Mouse (Mus musculus) hindbrain, embryonic 10.5 days (tissue): ENCODE measurements around the gene Tfrc. TPM values are rescaled to one million over a fixed set of nuclear protein-coding genes. Genes with fewer than 3 reads are reported as not detected.

Experiments
- DNase-seq: peaks from one replicate; pipeline ENCODE4 v3.0.0-alpha.2; 2017; ENCODE audit warnings: low spot score
- H3K27ac ChIP-seq: fragments of 300-500 bp; sonication (generic); 2 replicates; pipeline ENCODE4 v1.5.1; 2016; ENCODE audit warnings: mild to moderate bottlenecking, moderate library complexity
- H3K27me3 ChIP-seq: fragments of 300-500 bp; sonication (generic); 2 replicates; pipeline ENCODE4 v1.6.1; 2016; ENCODE audit warnings: mild to moderate bottlenecking; ENCODE audit not compliant: poor library complexity, insufficient read depth, severe bottlenecking
- H3K36me3 ChIP-seq: fragments of 300-500 bp; sonication (generic); 2 replicates; pipeline ENCODE4 v1.6.1; 2016; ENCODE audit warnings: mild to moderate bottlenecking, moderate library complexity
- H3K4me1 ChIP-seq: fragments of 300-500 bp; sonication (generic); replicated peaks from 2 replicates; pipeline ENCODE4 v1.6.1; 2016; ENCODE audit warnings: mild to moderate bottlenecking
- H3K4me3 ChIP-seq: fragments of 300-500 bp; sonication (generic); 2 replicates; pipeline ENCODE4 v1.5.1; 2016; ENCODE audit warnings: mild to moderate bottlenecking, moderate library complexity
- H3K9me3 ChIP-seq: fragments of 300-500 bp; sonication (generic); 2 replicates; pipeline ENCODE4 v1.6.1; 2016; ENCODE audit warnings: mild to moderate bottlenecking, moderate library complexity
- WGBS: fragments of 180-500 bp; shearing (Covaris S2); methylation state at CpG from one replicate; pipeline ENCODE4 v1.1.7; 2016; 5-methylcytosine and 5-hydroxymethylcytosine counted together
- polyA plus RNA-seq: library from polyadenylated mRNA; unstranded; fragments of >200 nt; fragmentation: Nextera tagmentation; extraction: Ambion mirVana; gene quantifications from 2 replicates; pipeline ENCODE4 v1.2.1, GENCODE M21; 2016

Gene Tfrc
- polyA plus RNA-seq = 42.5 and 69.9 TPM in 2 replicates

DNA sequence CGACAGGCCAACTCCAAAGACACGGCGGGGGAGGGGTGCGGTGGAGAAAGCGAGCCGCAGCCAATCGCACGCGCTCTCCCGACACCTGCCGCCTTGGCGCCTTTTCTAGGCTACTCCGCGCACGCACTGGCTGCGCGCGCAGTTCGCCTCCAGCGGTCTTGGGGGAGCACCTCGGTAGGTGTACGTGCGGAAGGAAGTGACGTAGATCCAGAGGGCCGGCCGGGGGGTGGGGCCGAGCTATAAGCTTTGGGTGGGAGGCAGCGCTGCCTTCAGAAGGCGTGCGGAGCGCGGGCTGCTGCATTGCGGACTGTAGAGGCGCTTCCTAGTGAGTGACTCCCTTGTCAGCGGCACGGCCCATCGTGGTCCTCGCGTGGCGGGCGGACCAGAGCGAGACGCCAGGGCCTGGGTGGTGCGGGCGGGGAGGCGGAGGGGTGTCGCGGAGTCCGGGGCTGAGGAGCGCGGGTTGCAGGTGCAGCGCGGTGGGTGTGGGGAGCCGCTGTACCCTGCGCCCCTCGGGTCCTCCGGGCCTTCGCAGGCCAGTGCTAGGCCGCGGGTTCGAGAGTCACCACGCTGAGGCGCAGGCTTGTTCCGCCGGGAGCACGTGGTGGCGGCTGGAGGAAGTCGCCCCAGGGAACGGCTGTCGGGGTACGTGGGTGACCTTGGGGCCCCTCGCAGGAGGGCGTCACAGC, at the start of gene Tfrc:
Gene Tfrc (plus strand): TSS at position 209 of the 689 bp plus-strand sequence.
- peaks cover 17% of the 10 kb centered on the region; the same call in 1 of the 2 replicates for H3K27me3 ChIP-seq
- under 1% methylated on average over 70 of the region's 73 CpGs for WGBS
- H3K36me3 ChIP-seq = peaks cover 10% of the 10 kb centered on the region; the same call in 1 of the 2 replicates
- peak within 1 kb of the TSS; percentile 91 for H3K4me3 ChIP-seq
- peak within 1 kb of the TSS; percentile 98 for H3K27ac ChIP-seq
- no peaks in the 10 kb centered on the region for H3K9me3 ChIP-seq
- H3K4me1 ChIP-seq = peaks cover 26% of the 10 kb centered on the region
- DNase-seq = peak; percentile 99

DNA sequence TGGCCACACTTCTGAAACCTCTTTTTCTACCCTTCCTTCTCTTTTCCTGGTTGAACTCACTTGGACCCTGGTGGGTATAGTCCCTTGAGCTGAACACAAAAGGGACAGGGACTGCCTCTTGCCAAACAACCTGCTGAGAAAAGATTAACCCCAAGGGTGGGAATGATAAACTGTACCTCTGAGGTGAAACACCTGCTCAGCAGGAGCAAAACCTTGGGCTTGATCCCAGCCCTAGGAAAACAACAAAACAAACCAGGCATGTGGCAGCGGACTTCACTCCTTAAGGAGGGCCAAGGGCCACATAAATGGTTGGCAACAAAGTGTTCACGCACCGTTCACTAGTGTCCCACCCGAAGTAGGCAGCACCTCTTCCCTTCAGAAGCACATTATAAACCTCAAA, 49.2 kb upstream of the Tfrc start:
- no peaks in the 10 kb centered on the region for H3K36me3 ChIP-seq
- no peaks in the 10 kb centered on the region for H3K27me3 ChIP-seq
- no peak overlapping the region for H3K27ac ChIP-seq
- no peaks in the 10 kb centered on the region for H3K9me3 ChIP-seq
- H3K4me1 ChIP-seq = no peaks in the 10 kb centered on the region
- 76% methylated on average over 4 of the region's 4 CpGs for WGBS
- DNase-seq = no peak
- no peak overlapping the region for H3K4me3 ChIP-seq

GRCm38 (mm10) chr16:32563056-32563793, 45.5 kb upstream of the Tfrc start:
- no peaks in the 10 kb centered on the region for H3K36me3 ChIP-seq
- no peak overlapping the region for H3K27ac ChIP-seq
- 73% methylated on average over 5 of the region's 5 CpGs for WGBS
- H3K4me1 ChIP-seq = no peaks in the 10 kb centered on the region
- DNase-seq = no peak
- H3K27me3 ChIP-seq = no peaks in the 10 kb centered on the region
- H3K4me3 ChIP-seq = no peak overlapping the region
- peaks cover 2% of the 10 kb centered on the region; the same call in 1 of the 2 replicates for H3K9me3 ChIP-seq

DNA sequence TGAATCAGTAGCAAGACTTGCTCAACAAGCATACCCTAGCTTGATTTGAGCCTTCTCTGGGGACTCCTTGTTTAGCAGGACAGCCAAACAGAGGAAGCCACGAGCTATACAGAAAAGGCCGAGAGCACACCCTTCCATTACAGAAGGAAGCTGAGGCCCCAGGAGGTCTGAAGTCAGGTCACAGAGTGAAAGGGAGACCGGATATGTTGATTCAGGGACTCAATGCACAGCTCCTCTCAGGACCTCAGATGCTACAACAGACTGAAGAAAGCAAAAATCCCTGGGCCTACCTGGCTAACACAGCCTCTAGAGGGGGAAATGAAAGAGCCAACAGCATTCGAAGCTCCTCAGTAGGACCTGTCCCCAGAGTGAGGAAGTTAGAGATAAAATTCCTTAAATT, 41.4 kb upstream of the Tfrc start:
- H3K27me3 ChIP-seq = no peaks in the 10 kb centered on the region
- no peak overlapping the region for H3K27ac ChIP-seq
- no peaks in the 10 kb centered on the region for H3K4me1 ChIP-seq
- peaks cover 2% of the 10 kb centered on the region; the same call in 1 of the 2 replicates for H3K9me3 ChIP-seq
- no peaks in the 10 kb centered on the region for H3K36me3 ChIP-seq
- 60% methylated on average over 4 of the region's 4 CpGs for WGBS
- H3K4me3 ChIP-seq = no peak overlapping the region
- no peak for DNase-seq

DNA sequence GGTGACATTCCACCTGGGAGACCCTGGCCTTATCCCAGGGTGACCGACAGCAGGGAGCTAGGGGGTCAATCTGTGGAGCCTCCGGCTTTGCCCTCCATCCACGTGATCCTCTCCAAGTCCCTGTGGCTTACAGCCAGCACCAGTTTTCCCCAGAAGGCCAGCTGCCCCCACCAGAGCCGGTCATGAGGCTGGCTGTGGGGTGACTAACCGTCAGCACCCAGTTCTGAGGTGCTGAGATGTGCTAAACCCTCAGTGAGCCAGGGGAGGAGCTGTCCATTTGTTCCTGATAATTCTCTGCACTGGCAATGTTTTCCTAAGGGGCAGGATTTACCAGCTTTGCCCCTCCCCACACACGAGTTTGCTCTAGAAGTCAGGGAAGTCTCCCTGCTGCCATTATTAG, 40.3 kb upstream of the Tfrc start:
- Histone ChIP-seq H3K36me3 (no peaks in the 10 kb centered on the region), H3K9me3 (peaks cover 2% of the 10 kb centered on the region; the same call in 1 of the 2 replicates), H3K4me3 (no peak overlapping the region), H3K27ac (no peak overlapping the region), H3K4me1 (no peaks in the 10 kb centered on the region), H3K27me3 (no peaks in the 10 kb centered on the region)
- WGBS = 69% methylated on average over 6 of the region's 6 CpGs
- DNase-seq = no peak

DNA sequence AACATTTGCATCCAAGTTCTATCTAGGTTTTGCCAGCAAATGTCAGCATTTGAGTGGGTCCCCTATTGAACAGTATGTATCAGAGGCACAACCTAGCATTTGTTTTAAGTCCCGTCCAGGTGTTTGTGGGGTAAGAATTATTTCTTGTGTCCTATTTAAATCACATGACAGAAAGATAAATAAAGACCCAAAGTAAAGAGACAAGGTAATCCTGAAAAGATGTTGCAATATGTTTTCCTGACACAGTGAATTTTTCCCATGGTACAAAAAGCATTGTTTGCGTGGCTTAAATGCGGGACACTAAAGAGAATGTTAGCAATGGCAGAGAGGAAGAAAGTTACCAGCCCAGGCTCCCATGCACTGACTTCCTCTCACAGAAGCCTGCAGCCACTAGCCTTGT, 38.7 kb upstream of the Tfrc start:
- no peaks in the 10 kb centered on the region for H3K4me1 ChIP-seq
- H3K36me3 ChIP-seq = no peaks in the 10 kb centered on the region
- WGBS = 91% methylated on average over 3 of the region's 3 CpGs
- no peaks in the 10 kb centered on the region for H3K9me3 ChIP-seq
- H3K27me3 ChIP-seq = no peaks in the 10 kb centered on the region
- no peak overlapping the region for H3K27ac ChIP-seq
- no peak overlapping the region for H3K4me3 ChIP-seq
- DNase-seq = no peak

DNA sequence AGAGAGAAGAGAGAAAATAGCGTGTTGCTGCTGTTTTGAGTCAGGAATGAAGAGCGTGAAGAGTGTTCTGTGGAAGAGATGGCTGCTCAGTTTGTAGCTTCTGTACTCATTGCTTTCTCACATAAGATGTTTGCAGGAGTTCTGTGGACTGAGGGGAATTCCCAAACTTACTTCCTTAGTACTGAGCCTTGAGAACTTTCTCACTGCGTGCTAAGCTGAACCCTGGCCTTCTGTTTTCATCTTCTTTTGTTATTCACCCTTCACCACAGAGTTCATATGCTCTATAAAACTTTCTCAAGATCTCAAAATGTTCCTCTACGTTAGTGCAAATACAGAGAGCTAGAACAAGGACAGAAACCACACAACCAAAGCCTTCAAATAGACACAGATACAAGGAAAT, 36.2 kb upstream of the Tfrc start:
- Histone ChIP-seq H3K36me3 (no peaks in the 10 kb centered on the region), H3K27ac (no peak overlapping the region), H3K9me3 (no peaks in the 10 kb centered on the region), H3K4me1 (no peaks in the 10 kb centered on the region), H3K4me3 (no peak overlapping the region), H3K27me3 (no peaks in the 10 kb centered on the region)
- DNase-seq = no peak
- WGBS = 84% methylated on average over 4 of the region's 4 CpGs

- DNase-seq = no peak
- H3K27me3 ChIP-seq = no peaks in the 10 kb centered on the region
- H3K9me3 ChIP-seq = no peaks in the 10 kb centered on the region
- H3K27ac ChIP-seq = no peak overlapping the region
- WGBS = 90% methylated on average over 4 of the region's 4 CpGs
- no peak overlapping the region for H3K4me3 ChIP-seq
- H3K4me1 ChIP-seq = no peaks in the 10 kb centered on the region
- H3K36me3 ChIP-seq = no peaks in the 10 kb centered on the region
Observed at GRCm38 (mm10) chr16:32586482-32586881, 22.2 kb upstream of the Tfrc start.

DNA sequence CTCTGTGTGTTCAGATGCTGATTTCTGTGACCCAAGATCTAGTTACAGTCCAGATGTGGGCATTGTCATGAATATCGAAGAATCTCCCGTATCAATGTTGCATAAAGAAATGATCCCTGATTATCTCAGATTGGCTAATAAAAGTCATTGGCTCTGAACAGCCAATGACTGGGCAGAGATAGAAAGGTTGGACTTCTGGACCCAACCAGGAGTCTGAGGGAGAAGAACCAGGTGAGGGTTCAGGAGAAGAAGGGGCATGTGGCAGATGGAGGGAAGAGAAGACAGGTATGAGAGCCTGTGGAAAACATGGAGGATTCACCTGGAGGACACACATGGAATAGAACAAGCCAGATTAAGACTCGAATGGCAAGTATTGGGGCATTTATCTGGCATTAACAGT, 20.2 kb upstream of the Tfrc start:
- 89% methylated on average over 3 of the region's 3 CpGs for WGBS

DNA sequence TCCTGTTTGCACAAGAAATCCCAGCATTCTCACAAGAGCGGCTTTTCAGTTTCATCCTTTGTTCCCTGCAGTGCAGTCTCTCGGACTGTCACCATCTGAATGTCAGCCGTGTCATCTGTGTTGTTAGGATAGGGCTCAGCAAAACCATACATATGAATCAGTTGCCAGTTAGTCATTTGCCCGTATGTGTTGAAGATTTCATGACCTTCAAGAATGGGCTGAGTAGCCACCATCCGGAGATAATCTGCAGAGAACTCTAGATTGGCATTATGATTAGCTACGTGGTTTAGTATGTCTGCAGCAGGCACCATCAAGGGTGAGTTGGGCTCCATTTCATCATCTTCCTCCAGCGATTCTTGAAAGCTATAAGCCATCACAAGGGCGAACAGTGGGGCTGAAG, 17.2 kb upstream of the Tfrc start:
- H3K36me3 ChIP-seq = no peaks in the 10 kb centered on the region
- H3K4me1 ChIP-seq = no peaks in the 10 kb centered on the region
- H3K27ac ChIP-seq = no peak overlapping the region
- H3K4me3 ChIP-seq = no peak overlapping the region
- 82% methylated on average over 8 of the region's 8 CpGs for WGBS
- no peaks in the 10 kb centered on the region for H3K27me3 ChIP-seq
- no peak for DNase-seq
- H3K9me3 ChIP-seq = no peaks in the 10 kb centered on the region

More for the DNA sequence above, 20.2 kb upstream of the Tfrc start:
- H3K27me3 ChIP-seq = no peaks in the 10 kb centered on the region
- H3K4me1 ChIP-seq = no peaks in the 10 kb centered on the region
- H3K27ac ChIP-seq = no peak overlapping the region
- no peaks in the 10 kb centered on the region for H3K9me3 ChIP-seq
- no peaks in the 10 kb centered on the region for H3K36me3 ChIP-seq
- H3K4me3 ChIP-seq = no peak overlapping the region
- no peak for DNase-seq

GRCm38 (mm10) chr16:32593283-32593805, 15.4 kb upstream of the Tfrc start:
- WGBS = 94% methylated on average over 5 of the region's 5 CpGs
- no peaks in the 10 kb centered on the region for H3K36me3 ChIP-seq
- no peak overlapping the region for H3K4me3 ChIP-seq
- H3K9me3 ChIP-seq = no peaks in the 10 kb centered on the region
- H3K27ac ChIP-seq = no peak overlapping the region
- peaks cover 7% of the 10 kb centered on the region for H3K4me1 ChIP-seq
- DNase-seq = no peak
- H3K27me3 ChIP-seq = no peaks in the 10 kb centered on the region

- DNase-seq = no peak
- Histone ChIP-seq H3K36me3 (no peaks in the 10 kb centered on the region), H3K27ac (no peak overlapping the region), H3K4me3 (no peak overlapping the region), H3K4me1 (peaks cover 7% of the 10 kb centered on the region), H3K9me3 (no peaks in the 10 kb centered on the region), H3K27me3 (no peaks in the 10 kb centered on the region)
- whole genome bisulfite sequencing = 83% methylated on average over 5 of the region's 5 CpGs
Observed at GRCm38 (mm10) chr16:32593916-32594315, 14.8 kb upstream of the Tfrc start.

DNA sequence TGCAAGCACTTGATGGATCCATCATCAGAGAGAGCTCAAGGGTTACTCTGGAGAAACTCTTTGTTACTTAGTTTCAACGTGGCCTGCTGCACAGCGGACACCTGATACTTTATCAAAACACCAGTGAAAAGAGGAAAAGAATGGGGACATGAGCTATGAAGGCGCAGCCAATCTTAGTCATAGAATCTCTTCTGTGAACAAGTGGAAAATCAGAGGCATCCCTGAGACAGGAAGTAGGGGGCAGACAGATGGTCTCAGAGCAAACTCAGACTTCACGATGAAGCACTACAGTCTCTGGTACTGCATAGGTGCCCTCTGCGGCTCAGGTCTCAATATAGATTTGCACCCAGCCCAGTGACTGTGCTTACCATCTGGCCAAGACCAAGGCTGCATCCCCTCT, 14.0 kb upstream of the Tfrc start:
- Histone ChIP-seq H3K9me3 (no peaks in the 10 kb centered on the region), H3K27me3 (no peaks in the 10 kb centered on the region), H3K27ac (no peak overlapping the region), H3K36me3 (no peaks in the 10 kb centered on the region), H3K4me1 (peaks cover 7% of the 10 kb centered on the region), H3K4me3 (no peak overlapping the region)
- WGBS = 71% methylated on average over 5 of the region's 5 CpGs
- DNase-seq = no peak
